Mouse (Mus musculus) spleen, adult 2 months (tissue): ENCODE data around the gene 1500015O10Rik. TPM values are rescaled to one million over a fixed set of nuclear protein-coding genes. Genes with fewer than 3 reads are reported as not detected.

Experiments used
- DNase-seq, 2 experiments: peaks; one replicate each; pipeline versions ENCODE4 v3.0.0 to v3.0.0-alpha.2; 2012 to 2021; ENCODE audit warnings: low spot score in 2 of 2, low read depth in 1 of 2
- H3K27ac ChIP-seq: fragments of 200-500 bp; 2 replicates; pipeline ENCODE4 v1.5.1; 2012; ENCODE audit warnings: low read length, inconsistent platforms; ENCODE audit not compliant: insufficient read depth
- H3K27me3 ChIP-seq: fragments of 200-500 bp; 2 replicates; pipeline ENCODE4 v1.6.1; 2012; ENCODE audit warnings: mild to moderate bottlenecking, moderate library complexity, low read length, inconsistent platforms; ENCODE audit not compliant: control insufficient read depth, insufficient read depth
- H3K36me3 ChIP-seq: fragments of 200-500 bp; 2 replicates; pipeline ENCODE4 v1.6.1; 2012; ENCODE audit warnings: mild to moderate bottlenecking, low read length, inconsistent platforms; ENCODE audit not compliant: control insufficient read depth, insufficient read depth
- H3K4me1 ChIP-seq: fragments of 200-500 bp; 2 replicates; pipeline ENCODE4 v1.6.1; 2011; ENCODE audit warnings: inconsistent platforms; ENCODE audit not compliant: control insufficient read depth, insufficient read depth, insufficient read length
- H3K4me3 ChIP-seq: fragments of 200-500 bp; 2 replicates; pipeline ENCODE4 v1.5.1; 2011; ENCODE audit warnings: mild to moderate bottlenecking, inconsistent platforms; ENCODE audit not compliant: insufficient read depth, insufficient read length; ENCODE audit errors: extremely low read depth
- CTCF ChIP-seq: fragments of 200-500 bp; IDR thresholded peaks from 2 replicates; pipeline ENCODE4 v1.5.1; 2011; ENCODE audit warnings: mild to moderate bottlenecking, inconsistent platforms; ENCODE audit not compliant: insufficient read depth, insufficient read length, insufficient replicate concordance; ENCODE audit errors: extremely low read depth
- POLR2A ChIP-seq: fragments of 200-500 bp; IDR thresholded peaks from 2 replicates; pipeline ENCODE4 v1.6.1; 2011; ENCODE audit warnings: low read depth, low read length, inconsistent platforms
- WGBS: fragments of 180-500 bp; shearing (Covaris S2); methylation state at CpG from one replicate; pipeline ENCODE4 v1.1.7; 2018; 5-methylcytosine and 5-hydroxymethylcytosine counted together
- polyA plus RNA-seq: library from polyadenylated mRNA; depleted of rRNA; stranded (reverse); fragments of >200 nt; gene quantifications from 2 replicates; pipeline ENCODE4 v1.2.3, GENCODE M21; 2012; rRNA removed

1500015O10Rik gene
- polyA plus RNA-seq, 1 experiment = 1.8 TPM

DNA sequence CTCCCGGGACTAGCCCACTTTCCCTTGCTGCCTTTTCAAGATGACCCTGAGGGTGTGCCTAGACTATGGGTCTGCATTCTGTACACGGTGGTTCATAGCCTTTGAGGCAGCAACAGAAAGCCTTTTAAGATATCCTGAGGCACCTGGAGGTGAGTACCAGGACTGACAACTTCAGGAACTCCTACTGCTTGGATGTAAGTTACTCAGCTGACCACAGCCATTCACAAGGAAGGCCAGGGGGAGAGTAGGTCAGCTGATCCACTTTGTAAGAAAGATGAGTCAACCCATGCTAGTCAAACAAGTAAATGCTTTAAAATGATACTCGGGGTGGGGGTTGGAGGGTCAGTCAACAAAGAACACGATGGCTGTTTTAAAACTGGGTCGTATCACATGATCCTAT is 54.9 kb downstream of the 1500015O10Rik start:
- Histone ChIP-seq H3K4me1 (no peaks in the 10 kb centered on the region), H3K4me3 (no peak overlapping the region), H3K27me3 (no peaks in the 10 kb centered on the region), H3K27ac (no peak overlapping the region), H3K36me3 (0 out of 2 replicates have a peak, but pooled peaks cover 2% of the 10 kb centered on the region)
- WGBS = 93% methylated on average over 5 of the region's 5 CpGs
- TF ChIP-seq POLR2A (no peak), CTCF (no peak)
- DNase-seq = no peak

DNA sequence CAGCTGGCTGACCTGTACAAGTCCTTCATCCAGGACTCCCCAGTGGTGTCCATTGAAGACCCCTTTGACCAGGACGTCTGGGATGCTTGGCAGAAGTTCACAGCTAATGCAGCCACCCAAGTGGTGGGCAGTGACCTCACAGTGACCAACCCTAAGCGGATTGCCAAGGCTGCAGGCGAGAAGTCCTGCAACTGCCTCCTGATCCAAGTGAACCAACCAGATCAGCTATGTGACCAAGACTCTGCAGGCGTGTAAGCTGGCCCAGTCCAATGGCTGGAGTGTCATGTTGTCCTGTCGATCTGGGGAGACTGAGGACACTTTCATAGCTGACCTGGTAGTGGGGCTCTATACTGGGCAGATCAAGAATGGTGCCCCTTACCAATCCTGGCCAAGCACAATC is 56.3 kb downstream of the 1500015O10Rik start:
- Histone ChIP-seq H3K36me3 (0 out of 2 replicates have a peak, but pooled peaks cover 2% of the 10 kb centered on the region), H3K27me3 (no peaks in the 10 kb centered on the region), H3K4me3 (no peak overlapping the region), H3K4me1 (no peaks in the 10 kb centered on the region), H3K27ac (no peak overlapping the region)
- DNase-seq = no peak
- no peak for TF ChIP-seq POLR2A
- no peak for TF ChIP-seq CTCF
- 92% methylated on average over 5 of the region's 5 CpGs for WGBS

DNA sequence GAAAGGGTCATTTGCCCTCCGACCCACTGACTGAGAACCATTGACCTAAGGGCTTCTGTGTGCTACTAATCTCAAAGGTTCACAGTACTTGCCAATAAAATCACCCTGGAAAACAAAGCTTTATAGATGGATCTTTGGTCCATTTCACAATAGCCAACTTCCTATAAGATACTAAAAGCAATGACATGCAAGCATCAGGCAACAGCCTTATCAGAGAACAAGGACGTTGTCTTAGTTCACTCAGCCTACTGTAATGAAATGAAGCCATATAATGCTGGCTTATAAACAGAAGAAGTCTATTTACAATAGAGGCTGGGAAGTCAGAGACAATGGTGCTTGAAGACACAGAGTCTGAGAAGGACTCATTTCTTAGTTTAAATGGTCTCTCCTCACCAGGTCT is 59.4 kb downstream of the 1500015O10Rik start:
- H3K27ac ChIP-seq = no peak overlapping the region
- TF ChIP-seq CTCF = no peak
- no peak for TF ChIP-seq POLR2A
- H3K36me3 ChIP-seq = 0 out of 2 replicates have a peak, but pooled peaks cover 2% of the 10 kb centered on the region
- no peak for DNase-seq
- no peaks in the 10 kb centered on the region for H3K27me3 ChIP-seq
- WGBS = 93% methylated on average over 2 of the region's 2 CpGs
- H3K4me1 ChIP-seq = no peaks in the 10 kb centered on the region
- H3K4me3 ChIP-seq = no peak overlapping the region

Other genes with a start within 250 kb of the 1500015O10Rik start
- 3.5 and 4.9 TPM in 2 replicates for gene Uxs1, start 97.2 kb downstream of the 1500015O10Rik start, polyA plus RNA-seq
- gene Tpp2, start 203.0 kb downstream of the 1500015O10Rik start, polyA plus RNA-seq = 4.5 and 4.7 TPM in 2 replicates